Mouse (Mus musculus) E14TG2a.4 (cell line): Measurements from ENCODE around the gene Hpcal1.

Source experiments
- CTCF ChIP-seq: conservative IDR thresholded peaks from 2 replicates; pipeline ENCODE4 v1.5.1; 2014; ENCODE audit warnings: low read length
- NANOG ChIP-seq: IDR thresholded peaks from 2 replicates; pipeline ENCODE4 v1.6.1; 2014; ENCODE audit warnings: borderline replicate concordance, low read length, mixed read lengths
- POU5F1 ChIP-seq: IDR thresholded peaks from 2 replicates; pipeline ENCODE4 v1.6.1; 2014; ENCODE audit warnings: low read length, borderline replicate concordance

- no peak for TF ChIP-seq POU5F1
- no peak for TF ChIP-seq CTCF
- TF ChIP-seq NANOG = no peak
Observed at GRCm38 (mm10) chr12:17702257-17702943, 11.7 kb downstream of the Hpcal1 start.
